Mouse (Mus musculus): ENCODE data around the gene Zfp933.
A peak's percentile ranks its signal among the peaks of the same experiment; 100 is the strongest.
"Not testable (repeated sequence)": the region's sequence is repeated elsewhere in the genome, so short reads cannot be mapped to it uniquely, and the experiment has no call there.

Gene Zfp933

GRCm38 (mm10) chr4:147850776-147851175, 2.6 kb upstream of the Zfp933 start:
- DNase-seq (ENCODE audit: low read depth) = no peak

GRCm38 (mm10) chr4:147848584-147848991, 422 bp upstream of the Zfp933 start:
- DNase-seq (ENCODE audit: low read depth) = no peak

GRCm38 (mm10) chr4:147842871-147843270, 5.3 kb downstream of the Zfp933 start:
- DNase-seq (ENCODE audit: low read depth) = no peak

GRCm38 (mm10) chr4:147839282-147839681, 8.9 kb downstream of the Zfp933 start:
- DNase-seq (ENCODE audit: low read depth) = not testable (repeated sequence)

GRCm38 (mm10) chr4:147824389-147824788, 23.8 kb downstream of the Zfp933 start:
- no peak for DNase-seq (ENCODE audit: low read depth)

GRCm38 (mm10) chr4:147821414-147821813, 26.8 kb downstream of the Zfp933 start:
- not testable (repeated sequence) for DNase-seq (ENCODE audit: low read depth)

GRCm38 (mm10) chr4:147819659-147820058, 28.5 kb downstream of the Zfp933 start:
- DNase-seq (ENCODE audit: low read depth) = not testable (repeated sequence)

- DNase-seq (ENCODE audit: low read depth) = no peak
These were observed 33.5 kb downstream of the Zfp933 start for GRCm38 (mm10) chr4:147814592-147815167.

- no peak for DNase-seq (ENCODE audit: low read depth)
These were observed 34.9 kb downstream of the Zfp933 start for GRCm38 (mm10) chr4:147813249-147813765.

- DNase-seq (ENCODE audit: low read depth) = not testable (repeated sequence)
These were observed 38.2 kb downstream of the Zfp933 start for GRCm38 (mm10) chr4:147809966-147810304.

GRCm38 (mm10) chr4:147809292-147809965, 38.7 kb downstream of the Zfp933 start, which contains the start of gene Zfp984:
Zfp984 (minus strand) TSS chr4:147809788.
- peak; percentile 47 for DNase-seq (ENCODE audit: low read depth)

GRCm38 (mm10) chr4:147808483-147808882, 39.7 kb downstream of the Zfp933 start:
- DNase-seq (ENCODE audit: low read depth) = not testable (repeated sequence)

- DNase-seq (ENCODE audit: low read depth) = not testable (repeated sequence)
These were observed 52.9 kb downstream of the Zfp933 start for GRCm38 (mm10) chr4:147795308-147795707.

- DNase-seq (ENCODE audit: low read depth) = not testable (repeated sequence)
These were observed 54.0 kb downstream of the Zfp933 start for GRCm38 (mm10) chr4:147794026-147794665.

GRCm38 (mm10) chr4:147793390-147793916, 54.7 kb downstream of the Zfp933 start:
- DNase-seq (ENCODE audit: low read depth) = not testable (repeated sequence)

- DNase-seq (ENCODE audit: low read depth) = not testable (repeated sequence)
These were observed 56.4 kb downstream of the Zfp933 start for GRCm38 (mm10) chr4:147791729-147792128.

Data from c-Kit-positive CD71-negative TER-119-negative erythroid progenitor cells, embryonic 14.5 days (primary cell).